Mouse (Mus musculus): Measurements from ENCODE around the gene Gm3250. TPM values are rescaled to one million over a fixed set of nuclear protein-coding genes. Genes with fewer than 3 reads are reported as not detected.
"Not testable (repeated sequence)": the region's sequence is repeated elsewhere in the genome, so short reads cannot be mapped to it uniquely, and the experiment has no call there.

Gene Gm3250
- not detected in 2 replicates for polyA plus RNA-seq (2015; fragmentation: Nextera tagmentation; extraction: Ambion mirVana)

- 31% methylated on average over 1 of the region's 1 CpGs for WGBS (ENCODE audit: insufficient replicate concordance)
Observed at GRCm38 (mm10) chr10:77782442-77782841, at the start of gene Gm3250. Gene Gm3250, minus strand, starts transcription at chr10:77782542.

DNA sequence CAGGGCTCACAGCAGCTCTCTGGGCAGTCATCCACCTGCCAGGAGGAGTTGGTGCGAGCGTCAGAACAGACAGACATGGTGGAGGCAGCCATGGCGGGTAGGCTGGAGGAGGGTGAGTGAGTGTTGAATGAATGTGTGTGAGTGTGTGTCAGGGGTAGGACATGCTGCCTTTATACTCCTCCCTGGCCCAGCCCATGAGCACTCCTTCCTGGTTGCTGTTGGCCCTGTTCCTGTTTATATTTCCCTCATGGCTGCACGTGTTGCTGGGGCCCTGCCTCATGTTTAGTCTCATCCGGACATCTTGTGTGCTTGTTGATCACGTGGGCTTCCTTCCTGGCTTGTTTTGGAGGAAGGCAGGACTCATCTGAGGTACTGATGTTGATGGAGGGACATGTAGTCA is 44.6 kb upstream of the Gm3250 start, which contains the start of gene Krtap10-4:
Krtap10-4 (minus strand) TSS at position 145 of the 400 bp plus-strand sequence.
- no peaks in the 10 kb centered on the region for H3K4me1 ChIP-seq (replicated peaks)
- no peak within 1 kb of the TSS for H3K27ac ChIP-seq
- no peak within 1 kb of the TSS for H3K9ac ChIP-seq
- H3K4me2 ChIP-seq = no peak within 1 kb of the TSS
- DNase-seq = no peak
- WGBS (ENCODE audit: insufficient replicate concordance) = 61% methylated on average over 6 of the region's 6 CpGs
- H3K27me3 ChIP-seq = no peaks in the 10 kb centered on the region
- H3K36me3 ChIP-seq = no peaks in the 10 kb centered on the region
- no peak for ATAC-seq (ENCODE audit: low read depth)
- H3K9me3 ChIP-seq (replicated peaks) = no peaks in the 10 kb centered on the region
- no peak within 1 kb of the TSS for H3K4me3 ChIP-seq (replicated peaks)

More at GRCm38 (mm10) chr10:77782442-77782841, at the start of gene Gm3250:
- not testable (repeated sequence) for DNase-seq; H3K4me2 ChIP-seq; H3K36me3 ChIP-seq; H3K9me3 ChIP-seq (replicated peaks); H3K4me3 ChIP-seq (replicated peaks); H3K9ac ChIP-seq; H3K27me3 ChIP-seq; H3K4me1 ChIP-seq (replicated peaks); H3K27ac ChIP-seq; ATAC-seq (ENCODE audit: low read depth)

GRCm38 (mm10) chr10:77819203-77819602 is 36.9 kb upstream of the Gm3250 start:
- ATAC-seq (ENCODE audit: low read depth) = no peak
- Histone ChIP-seq H3K9me3 (replicated peaks) (no peaks in the 10 kb centered on the region), H3K9ac (no peak overlapping the region), H3K4me2 (no peak overlapping the region), H3K4me1 (replicated peaks) (no peaks in the 10 kb centered on the region), H3K27me3 (no peaks in the 10 kb centered on the region), H3K4me3 (replicated peaks) (no peak overlapping the region), H3K36me3 (no peaks in the 10 kb centered on the region), H3K27ac (no peak overlapping the region)
- WGBS (ENCODE audit: insufficient replicate concordance) = 45% methylated on average over 4 of the region's 4 CpGs
- no peak for DNase-seq

DNA sequence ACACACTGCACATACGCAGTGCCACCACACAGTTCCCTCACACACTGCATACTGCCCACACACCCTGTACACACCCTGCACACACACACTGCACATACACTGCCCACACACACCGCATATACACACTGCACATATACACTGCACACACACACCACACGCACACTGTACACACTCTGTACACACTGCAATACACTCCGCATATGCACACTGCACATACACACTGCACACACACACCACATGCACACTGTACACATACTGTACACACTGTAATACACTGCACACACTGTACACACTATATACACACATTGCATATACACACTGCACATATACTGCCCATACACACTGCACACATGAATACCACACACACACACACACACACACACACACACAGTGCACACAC is 36.2 kb upstream of the Gm3250 start:
- Histone ChIP-seq H3K27ac (no peak overlapping the region), H3K36me3 (no peaks in the 10 kb centered on the region), H3K4me2 (no peak overlapping the region), H3K4me3 (replicated peaks) (no peak overlapping the region), H3K9me3 (replicated peaks) (no peaks in the 10 kb centered on the region), H3K9ac (no peak overlapping the region), H3K4me1 (replicated peaks) (no peaks in the 10 kb centered on the region), H3K27me3 (no peaks in the 10 kb centered on the region)
- ATAC-seq (ENCODE audit: low read depth) (0 out of 2 replicates have a peak, but pooled peaks have one; percentile 29), DNase-seq (no peak)
- WGBS (ENCODE audit: insufficient replicate concordance) = 84% methylated on average over 4 of the region's 4 CpGs

- Histone ChIP-seq H3K27ac (no peak overlapping the region), H3K36me3 (no peaks in the 10 kb centered on the region), H3K4me2 (no peak overlapping the region), H3K27me3 (no peaks in the 10 kb centered on the region), H3K9me3 (replicated peaks) (no peaks in the 10 kb centered on the region), H3K4me1 (replicated peaks) (no peaks in the 10 kb centered on the region), H3K4me3 (replicated peaks) (no peak overlapping the region), H3K9ac (no peak overlapping the region)
- WGBS (ENCODE audit: insufficient replicate concordance) = 24% methylated on average over 5 of the region's 5 CpGs
- ATAC-seq (ENCODE audit: low read depth) = no peak
- DNase-seq = peak; percentile 9
Observed at GRCm38 (mm10) chr10:77815514-77815913, 33.2 kb upstream of the Gm3250 start.

- DNase-seq (no peak), ATAC-seq (ENCODE audit: low read depth) (no peak)
- Histone ChIP-seq H3K4me1 (replicated peaks) (no peaks in the 10 kb centered on the region), H3K9me3 (replicated peaks) (no peaks in the 10 kb centered on the region), H3K4me2 (no peak within 1 kb of the TSS), H3K36me3 (no peaks in the 10 kb centered on the region), H3K27ac (no peak within 1 kb of the TSS), H3K9ac (no peak within 1 kb of the TSS), H3K27me3 (no peaks in the 10 kb centered on the region), H3K4me3 (replicated peaks) (no peak within 1 kb of the TSS)
- WGBS (ENCODE audit: insufficient replicate concordance) = 29% methylated on average over 4 of the region's 4 CpGs
Observed at GRCm38 (mm10) chr10:77814382-77814781, 32.0 kb upstream of the Gm3250 start, which contains the start of gene Gm2696. Gene Gm2696, plus strand, starts transcription at chr10:77814682.

- Histone ChIP-seq H3K27ac (no peak within 1 kb of the TSS), H3K9me3 (replicated peaks) (no peaks in the 10 kb centered on the region), H3K4me1 (replicated peaks) (no peaks in the 10 kb centered on the region), H3K36me3 (no peaks in the 10 kb centered on the region), H3K9ac (no peak within 1 kb of the TSS), H3K4me2 (no peak within 1 kb of the TSS), H3K27me3 (no peaks in the 10 kb centered on the region), H3K4me3 (replicated peaks) (no peak within 1 kb of the TSS)
- whole genome bisulfite sequencing (ENCODE audit: insufficient replicate concordance) = 62% methylated on average over 5 of the region's 5 CpGs
- ATAC-seq (ENCODE audit: low read depth) (no peak), DNase-seq (no peak)
Observed at GRCm38 (mm10) chr10:77811743-77812142, 29.4 kb upstream of the Gm3250 start, which contains the start of gene Gm9507. Gene Gm9507, minus strand, starts transcription at chr10:77811843.

GRCm38 (mm10) chr10:77804095-77804494 is 21.8 kb upstream of the Gm3250 start:
- no peak overlapping the region for H3K4me2 ChIP-seq
- H3K9ac ChIP-seq = no peak overlapping the region
- H3K36me3 ChIP-seq = no peaks in the 10 kb centered on the region
- DNase-seq (no peak), ATAC-seq (ENCODE audit: low read depth) (no peak)
- 32% methylated on average over 3 of the region's 3 CpGs for WGBS (ENCODE audit: insufficient replicate concordance)
- no peaks in the 10 kb centered on the region for H3K27me3 ChIP-seq
- H3K9me3 ChIP-seq (replicated peaks) = no peaks in the 10 kb centered on the region
- no peaks in the 10 kb centered on the region for H3K4me1 ChIP-seq (replicated peaks)
- H3K4me3 ChIP-seq (replicated peaks) = no peak overlapping the region
- H3K27ac ChIP-seq = no peak overlapping the region

- no peaks in the 10 kb centered on the region for H3K4me1 ChIP-seq (replicated peaks)
- H3K9me3 ChIP-seq (replicated peaks) = no peaks in the 10 kb centered on the region
- H3K27ac ChIP-seq = no peak within 1 kb of the TSS
- DNase-seq = no peak
- no peak for ATAC-seq (ENCODE audit: low read depth)
- no peak within 1 kb of the TSS for H3K9ac ChIP-seq
- no peaks in the 10 kb centered on the region for H3K27me3 ChIP-seq
- WGBS (ENCODE audit: insufficient replicate concordance) = 41% methylated on average over 8 of the region's 8 CpGs
- no peak within 1 kb of the TSS for H3K4me3 ChIP-seq (replicated peaks)
- H3K4me2 ChIP-seq = no peak within 1 kb of the TSS
- H3K36me3 ChIP-seq = no peaks in the 10 kb centered on the region
Observed at GRCm38 (mm10) chr10:77798921-77799508, 16.7 kb upstream of the Gm3250 start, which contains the start of gene Gm19668. Gene Gm19668, minus strand, starts transcription at chr10:77799133.

GRCm38 (mm10) chr10:77798164-77798920 is 16.0 kb upstream of the Gm3250 start:
- WGBS (ENCODE audit: insufficient replicate concordance) = 36% methylated on average over 3 of the region's 3 CpGs
- DNase-seq, H3K27ac ChIP-seq: not testable (repeated sequence)

DNA sequence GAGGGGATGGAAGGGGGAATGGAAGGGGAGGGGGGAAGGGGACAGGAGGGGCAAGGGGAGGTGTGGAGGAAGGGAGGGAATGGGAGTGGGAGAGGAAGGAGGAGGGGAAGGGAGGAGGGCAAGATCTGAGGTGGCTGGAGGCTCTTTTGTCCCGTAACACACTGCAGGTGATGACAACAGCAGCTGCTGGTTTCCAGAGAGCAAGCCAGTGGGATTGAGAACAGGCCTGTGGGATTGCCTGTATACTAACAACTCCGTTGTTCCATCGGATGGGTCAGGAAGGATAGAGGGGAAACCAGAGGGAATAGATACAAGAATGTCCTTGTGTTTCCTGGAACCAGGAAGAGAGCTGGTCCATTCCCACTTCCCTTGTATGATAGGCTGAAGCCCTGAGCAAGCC is 15.3 kb upstream of the Gm3250 start:
- no peaks in the 10 kb centered on the region for H3K4me1 ChIP-seq (replicated peaks)
- DNase-seq = no peak
- no peak overlapping the region for H3K27ac ChIP-seq
- no peaks in the 10 kb centered on the region for H3K27me3 ChIP-seq
- H3K9ac ChIP-seq = no peak overlapping the region
- no peak overlapping the region for H3K4me2 ChIP-seq
- WGBS (ENCODE audit: insufficient replicate concordance) = 29% methylated on average over 3 of the region's 3 CpGs
- H3K36me3 ChIP-seq = no peaks in the 10 kb centered on the region
- H3K9me3 ChIP-seq (replicated peaks) = no peaks in the 10 kb centered on the region
- no peak for ATAC-seq (ENCODE audit: low read depth)
- no peak overlapping the region for H3K4me3 ChIP-seq (replicated peaks)

More at GRCm38 (mm10) chr10:77798164-77798920, 16.0 kb upstream of the Gm3250 start:
- not testable (repeated sequence) for H3K4me3 ChIP-seq (replicated peaks); H3K9me3 ChIP-seq (replicated peaks); H3K4me1 ChIP-seq (replicated peaks); H3K27me3 ChIP-seq; ATAC-seq (ENCODE audit: low read depth); H3K36me3 ChIP-seq; H3K9ac ChIP-seq; H3K4me2 ChIP-seq
